Mouse (Mus musculus): ENCODE measurements around the gene Acat3. TPM values are rescaled to one million over a fixed set of nuclear protein-coding genes. Genes with fewer than 3 reads are reported as not detected.

The Acat3 gene
- polyA plus RNA-seq, 1 experiment from 2014 or later = 38.4 TPM

DNA sequence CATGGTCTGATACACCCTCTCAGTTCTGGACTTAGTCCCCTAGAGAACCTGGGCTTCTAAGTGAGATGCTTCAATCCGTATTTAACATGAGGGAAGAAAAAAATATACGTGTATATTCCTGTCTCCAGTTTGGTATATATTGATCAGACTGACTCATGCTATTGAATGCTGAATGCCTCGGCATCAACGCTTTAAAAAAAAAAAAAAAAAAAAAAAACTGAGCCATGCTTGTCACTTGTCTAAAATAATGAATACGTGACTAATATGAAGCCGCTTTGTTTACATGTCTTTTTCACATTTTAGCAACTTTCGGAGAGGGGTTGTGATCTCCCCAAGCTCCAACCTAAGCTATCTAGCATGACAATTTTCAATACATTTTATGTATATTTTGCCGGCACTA lies 30.0 kb downstream of the Acat3 start:
- Histone ChIP-seq H3K27ac (ENCODE audit: low read depth) (no peak overlapping the region), H3K4me3 (ENCODE audit: low read depth, low read length) (no peak overlapping the region), H3K4me2 (ENCODE audit: low read depth, low read length) (no peak overlapping the region), H3K27me3 (ENCODE audit: insufficient read depth, low read length) (no peaks in the 10 kb centered on the region), H3K36me3 (replicated peaks; ENCODE audit: insufficient read depth, low read length) (peaks cover 36% of the 10 kb centered on the region), H3K9me3 (ENCODE audit: low read length) (no peaks in the 10 kb centered on the region), H3K4me1 (ENCODE audit: insufficient read depth) (no peaks in the 10 kb centered on the region), H3K9ac (replicated peaks) (no peak overlapping the region)
- DNase-seq (no peak), ATAC-seq (no peak)
- TF ChIP-seq CTCF (IDR thresholded peaks at IDR 0.05; ENCODE audit: low read depth) = no peak
- WGBS (ENCODE audit: insufficient replicate concordance) = 80% methylated on average over 8 of the region's 8 CpGs

DNA sequence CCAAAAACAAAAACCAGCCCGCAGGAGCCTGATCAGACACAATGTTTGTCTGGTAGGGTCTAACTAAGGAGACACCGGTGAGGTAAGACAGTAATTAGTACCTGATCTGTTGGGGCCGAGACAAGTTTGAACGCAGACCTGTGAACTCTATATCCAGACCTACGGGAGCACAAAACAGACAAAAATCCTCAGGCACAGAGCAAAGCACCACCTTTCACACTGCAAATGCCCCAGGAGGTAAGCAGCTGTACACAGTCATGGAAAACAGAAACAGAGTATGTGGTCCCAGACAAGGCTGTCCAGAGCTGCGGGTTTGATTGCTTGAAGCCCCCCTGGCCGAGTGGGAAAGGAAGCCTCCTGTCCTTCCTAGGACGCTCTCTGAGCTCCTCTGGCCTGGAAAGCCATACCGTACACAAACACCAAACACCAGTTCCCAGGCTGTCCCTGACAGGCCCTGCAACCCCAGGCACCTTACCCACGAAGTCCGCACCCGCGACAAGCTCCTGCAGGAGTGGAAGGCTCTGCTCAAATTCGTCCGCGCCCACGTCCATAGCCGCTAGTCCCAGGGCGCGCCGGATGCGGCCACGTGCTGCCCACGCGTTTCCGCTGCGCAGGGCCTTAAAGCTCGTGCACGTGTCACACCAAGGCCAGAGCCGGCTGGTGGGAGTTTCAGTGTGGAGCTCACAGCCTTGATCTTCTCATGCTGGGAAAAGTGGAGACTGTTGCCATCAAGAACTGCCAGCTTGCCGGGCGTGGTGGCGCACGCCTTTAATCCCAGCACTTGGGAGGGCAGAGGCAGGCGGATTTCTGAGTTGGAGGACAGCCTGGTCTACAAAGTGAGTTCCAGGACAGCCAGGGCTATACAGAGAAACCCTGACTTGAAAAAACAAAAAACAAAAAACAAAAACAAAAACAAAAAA lies 30.8 kb downstream of the Acat3 start, which contains the start of gene Pnldc1:
Pnldc1 (minus strand) TSS at position 870 of the 920 bp plus-strand sequence.
- peaks cover 42% of the 10 kb centered on the region for H3K36me3 ChIP-seq (replicated peaks; ENCODE audit: insufficient read depth, low read length)
- no peak within 1 kb of the TSS for H3K9ac ChIP-seq (replicated peaks)
- DNase-seq = no peak
- no peaks in the 10 kb centered on the region for H3K27me3 ChIP-seq (ENCODE audit: insufficient read depth, low read length)
- no peak within 1 kb of the TSS for H3K4me2 ChIP-seq (ENCODE audit: low read depth, low read length)
- no peak within 1 kb of the TSS for H3K27ac ChIP-seq (ENCODE audit: low read depth)
- TF ChIP-seq CTCF (IDR thresholded peaks at IDR 0.05; ENCODE audit: low read depth) (no peak), EP300 (IDR thresholded peaks at IDR 0.05; ENCODE audit: low read depth) (no peak)
- ATAC-seq = no peak
- WGBS (ENCODE audit: insufficient replicate concordance) = 85% methylated on average over 35 of the region's 35 CpGs
- H3K4me3 ChIP-seq (ENCODE audit: low read depth, low read length) = no peak within 1 kb of the TSS
- H3K9me3 ChIP-seq (ENCODE audit: low read length) = no peaks in the 10 kb centered on the region
- H3K4me1 ChIP-seq (ENCODE audit: insufficient read depth) = no peaks in the 10 kb centered on the region

DNA sequence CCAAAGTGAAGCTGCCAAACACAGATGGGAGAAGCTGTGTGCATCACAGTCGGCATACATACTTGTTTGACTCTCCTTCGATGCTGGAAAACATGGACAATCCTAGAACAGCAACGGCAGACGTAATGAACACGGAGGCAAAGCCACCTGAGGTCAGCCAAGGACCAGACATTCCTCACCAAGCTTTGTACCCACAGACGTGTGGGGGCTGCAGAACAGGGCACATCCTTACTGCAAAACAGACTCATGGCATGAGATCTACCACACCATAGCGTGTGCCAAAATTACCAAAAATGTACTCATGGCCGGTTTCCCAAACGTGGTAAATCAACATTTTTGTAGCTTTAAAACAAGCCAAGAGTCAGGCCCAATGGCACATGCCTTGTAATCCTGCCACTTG lies 34.0 kb downstream of the Acat3 start:
- TF ChIP-seq CTCF (IDR thresholded peaks at IDR 0.05; ENCODE audit: low read depth) (no peak), EP300 (IDR thresholded peaks at IDR 0.05; ENCODE audit: low read depth) (no peak)
- Histone ChIP-seq H3K4me2 (ENCODE audit: low read depth, low read length) (no peak overlapping the region), H3K27me3 (ENCODE audit: insufficient read depth, low read length) (no peaks in the 10 kb centered on the region), H3K9ac (replicated peaks) (no peak overlapping the region), H3K4me3 (ENCODE audit: low read depth, low read length) (no peak overlapping the region), H3K36me3 (replicated peaks; ENCODE audit: insufficient read depth, low read length) (peaks cover 26% of the 10 kb centered on the region), H3K9me3 (ENCODE audit: low read length) (no peaks in the 10 kb centered on the region), H3K27ac (ENCODE audit: low read depth) (no peak overlapping the region), H3K4me1 (ENCODE audit: insufficient read depth) (no peaks in the 10 kb centered on the region)
- 88% methylated on average over 9 of the region's 9 CpGs for WGBS (ENCODE audit: insufficient replicate concordance)
- DNase-seq (no peak), ATAC-seq (no peak)

DNA sequence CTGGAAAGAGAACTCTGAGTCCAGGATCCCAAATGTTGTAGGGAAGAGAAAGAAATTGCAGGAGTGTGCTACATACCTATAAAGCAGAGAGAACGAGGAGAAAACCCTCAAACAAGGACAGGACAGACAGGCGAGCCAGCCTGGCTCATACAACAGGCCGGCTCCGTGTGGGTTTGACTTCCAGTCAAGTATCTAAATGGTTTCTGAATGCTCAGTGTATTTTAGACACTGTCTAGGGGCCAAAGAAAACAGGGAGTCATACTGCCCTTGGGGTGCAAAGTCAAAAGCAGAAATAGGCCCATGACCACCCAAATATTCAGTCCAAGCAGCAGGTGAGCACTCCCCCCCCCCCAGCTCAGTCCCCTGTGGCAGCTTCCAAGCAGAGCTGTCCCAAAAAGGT lies 34.6 kb downstream of the Acat3 start:
- no peaks in the 10 kb centered on the region for H3K4me1 ChIP-seq (ENCODE audit: insufficient read depth)
- H3K4me3 ChIP-seq (ENCODE audit: low read depth, low read length) = no peak overlapping the region
- no peak for TF ChIP-seq EP300 (IDR thresholded peaks at IDR 0.05; ENCODE audit: low read depth)
- TF ChIP-seq CTCF (IDR thresholded peaks at IDR 0.05; ENCODE audit: low read depth) = no peak
- WGBS (ENCODE audit: insufficient replicate concordance) = 82% methylated on average over 4 of the region's 4 CpGs
- no peak overlapping the region for H3K9ac ChIP-seq (replicated peaks)
- no peak for ATAC-seq
- peaks cover 22% of the 10 kb centered on the region for H3K36me3 ChIP-seq (replicated peaks; ENCODE audit: insufficient read depth, low read length)
- no peaks in the 10 kb centered on the region for H3K27me3 ChIP-seq (ENCODE audit: insufficient read depth, low read length)
- H3K9me3 ChIP-seq (ENCODE audit: low read length) = no peaks in the 10 kb centered on the region
- H3K4me2 ChIP-seq (ENCODE audit: low read depth, low read length) = no peak overlapping the region
- H3K27ac ChIP-seq (ENCODE audit: low read depth) = no peak overlapping the region
- no peak for DNase-seq

DNA sequence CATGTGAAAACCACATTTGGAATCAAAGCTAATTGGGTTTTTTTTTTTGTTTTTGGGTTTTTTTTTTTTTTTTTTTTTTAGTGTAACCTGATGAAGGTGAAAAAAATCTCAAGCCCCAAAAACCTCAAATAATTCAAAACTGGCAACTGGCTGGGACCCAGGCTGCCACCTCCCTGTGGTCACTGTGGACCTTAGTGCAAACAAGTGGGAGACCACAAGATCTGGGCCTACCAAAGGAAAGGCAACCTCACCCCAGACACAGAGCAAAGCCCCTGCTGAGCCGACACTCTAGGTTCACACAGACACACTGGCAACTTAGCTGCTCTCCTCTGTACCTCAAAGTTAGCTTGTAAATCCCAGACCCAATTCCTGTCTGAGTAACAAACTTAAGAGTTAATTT lies 36.1 kb downstream of the Acat3 start:
- 82% methylated on average over 1 of the region's 1 CpGs for WGBS (ENCODE audit: insufficient replicate concordance)
- peaks cover 15% of the 10 kb centered on the region; the same call in 1 of the 2 replicates for H3K36me3 ChIP-seq (replicated peaks; ENCODE audit: insufficient read depth, low read length)
- no peak for ATAC-seq

DNA sequence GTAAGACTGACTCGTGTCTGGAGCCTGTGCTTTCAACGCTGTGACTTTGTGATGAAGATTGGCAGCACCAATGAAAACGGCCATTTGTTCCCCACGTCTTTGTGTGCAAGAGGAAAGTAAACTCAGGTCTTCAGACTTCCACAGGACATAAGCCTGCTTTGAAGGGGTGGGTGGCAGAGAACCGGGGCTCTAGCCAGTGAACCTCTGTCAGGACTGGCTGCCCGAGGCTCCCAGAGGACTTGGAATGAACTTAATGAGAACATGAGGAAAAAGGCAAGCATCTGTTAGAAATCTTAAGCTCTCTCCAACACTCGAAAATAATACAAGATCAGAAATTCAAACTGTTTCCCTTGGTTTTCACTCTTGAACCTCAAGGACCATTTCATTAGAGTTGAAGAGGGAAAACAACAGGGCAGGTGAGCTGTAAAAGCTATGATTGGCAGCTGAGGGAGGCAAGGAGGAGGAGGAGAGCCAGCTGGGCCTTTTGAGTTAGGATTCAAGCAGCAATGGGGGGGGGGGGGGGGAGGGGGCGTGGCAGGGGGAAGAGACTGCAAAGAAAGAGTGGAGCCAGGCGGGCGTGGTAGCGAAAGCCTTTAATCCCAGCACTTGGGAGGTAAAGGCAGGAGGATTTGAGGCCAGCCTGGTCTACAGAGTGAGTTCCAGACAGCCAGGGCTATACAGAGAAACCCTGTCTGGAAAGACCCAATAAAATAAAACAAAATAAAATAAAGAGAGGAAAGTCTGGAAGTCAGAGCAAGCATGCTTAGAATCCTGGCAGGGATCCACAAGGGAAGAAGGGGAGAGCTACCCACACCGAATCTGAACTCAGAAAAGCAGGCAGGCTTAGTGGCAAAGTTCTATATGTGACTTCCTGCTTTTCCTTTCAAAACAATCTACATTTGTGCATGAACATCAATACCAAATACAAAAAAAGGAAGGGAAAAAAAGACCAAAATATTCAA lies 36.7 kb downstream of the Acat3 start:
- H3K4me1 ChIP-seq (ENCODE audit: insufficient read depth) = no peaks in the 10 kb centered on the region
- TF ChIP-seq CTCF (IDR thresholded peaks at IDR 0.05; ENCODE audit: low read depth) (no peak), EP300 (IDR thresholded peaks at IDR 0.05; ENCODE audit: low read depth) (no peak)
- ATAC-seq (no peak), DNase-seq (no peak)
- H3K9ac ChIP-seq (replicated peaks) = no peak overlapping the region
- no peak overlapping the region for H3K4me3 ChIP-seq (ENCODE audit: low read depth, low read length)
- no peak overlapping the region for H3K27ac ChIP-seq (ENCODE audit: low read depth)
- no peak overlapping the region for H3K4me2 ChIP-seq (ENCODE audit: low read depth, low read length)
- H3K36me3 ChIP-seq (replicated peaks; ENCODE audit: insufficient read depth, low read length) = peaks cover 15% of the 10 kb centered on the region; the same call in 1 of the 2 replicates
- WGBS (ENCODE audit: insufficient replicate concordance) = 73% methylated on average over 11 of the region's 12 CpGs
- H3K27me3 ChIP-seq (ENCODE audit: insufficient read depth, low read length) = no peaks in the 10 kb centered on the region
- no peaks in the 10 kb centered on the region for H3K9me3 ChIP-seq (ENCODE audit: low read length)

More for the DNA sequence above, 36.1 kb downstream of the Acat3 start:
- H3K4me2 ChIP-seq (ENCODE audit: low read depth, low read length) = no peak overlapping the region
- no peak for DNase-seq
- no peak overlapping the region for H3K4me3 ChIP-seq (ENCODE audit: low read depth, low read length)
- no peak overlapping the region for H3K9ac ChIP-seq (replicated peaks)
- H3K27me3 ChIP-seq (ENCODE audit: insufficient read depth, low read length) = no peaks in the 10 kb centered on the region
- H3K4me1 ChIP-seq (ENCODE audit: insufficient read depth) = no peaks in the 10 kb centered on the region
- no peak overlapping the region for H3K27ac ChIP-seq (ENCODE audit: low read depth)
- H3K9me3 ChIP-seq (ENCODE audit: low read length) = no peaks in the 10 kb centered on the region
- no peak for TF ChIP-seq EP300 (IDR thresholded peaks at IDR 0.05; ENCODE audit: low read depth)
- no peak for TF ChIP-seq CTCF (IDR thresholded peaks at IDR 0.05; ENCODE audit: low read depth)

Data from liver, postnatal 0 days (tissue).